Mouse (Mus musculus) forebrain, embryonic 14.5 days (tissue): ENCODE data around the gene Dpy19l2. TPM values are rescaled to one million over a fixed set of nuclear protein-coding genes. Genes with fewer than 3 reads are reported as not detected.
"Not testable (repeated sequence)": the region's sequence is repeated elsewhere in the genome, so short reads cannot be mapped to it uniquely, and the experiment has no call there.

Source experiments
- ATAC-seq: fragments of 200-750 bp; cut with Nextera tagmentation; 2 replicates; pipeline ENCODE4 v1.8.0; 2017; ENCODE audit warnings: mild to moderate bottlenecking, moderate library complexity
- DNase-seq: peaks from one replicate; pipeline ENCODE4 v3.0.0-alpha.2; 2015; ENCODE audit warnings: low spot score
- H3K27ac ChIP-seq: fragments of 300-500 bp; sonication (generic); 2 replicates; pipeline ENCODE4 v1.5.1; 2014; ENCODE audit warnings: low read depth, mild to moderate bottlenecking, control low read depth, low read length, moderate library complexity
- H3K27me3 ChIP-seq: fragments of 300-500 bp; sonication (generic); replicated peaks from 2 replicates; pipeline ENCODE4 v1.6.1; 2014; ENCODE audit warnings: low read length, control low read depth, mixed read lengths; ENCODE audit not compliant: control insufficient read depth, insufficient read depth
- H3K36me3 ChIP-seq: fragments of 300-500 bp; sonication (generic); 2 replicates; pipeline ENCODE4 v1.6.1; 2014; ENCODE audit warnings: low read length, control low read depth; ENCODE audit not compliant: control insufficient read depth, insufficient read depth
- H3K4me1 ChIP-seq: fragments of 300-500 bp; sonication (generic); 2 replicates; pipeline ENCODE4 v1.6.1; 2014; ENCODE audit warnings: antibody characterized with exemption, low read length, control low read depth; ENCODE audit not compliant: control insufficient read depth, insufficient read depth
- H3K4me2 ChIP-seq: fragments of 300-500 bp; sonication (generic); 2 replicates; pipeline ENCODE4 v1.6.1; 2014; ENCODE audit warnings: mild to moderate bottlenecking, control low read depth, low read length
- H3K4me3 ChIP-seq: fragments of 300-500 bp; sonication (generic); 2 replicates; pipeline ENCODE4 v1.5.1; 2014; ENCODE audit warnings: low read depth, low read length, control low read depth
- H3K9ac ChIP-seq: fragments of 300-500 bp; sonication (generic); 2 replicates; pipeline ENCODE4 v1.6.1; 2014; ENCODE audit warnings: mild to moderate bottlenecking, low read length, control low read depth, moderate library complexity
- H3K9me3 ChIP-seq: fragments of 300-500 bp; sonication (generic); replicated peaks from 2 replicates; pipeline ENCODE4 v1.6.1; 2016; ENCODE audit warnings: low read length, control low read depth, mixed read lengths; ENCODE audit not compliant: control insufficient read depth
- WGBS: fragments of 180-500 bp; shearing (Covaris S2); extraction: QIAGEN DNeasy Blood & Tissue Kit; methylation state at CpG from one replicate; pipeline ENCODE4 v1.1.7; 2014; 5-methylcytosine and 5-hydroxymethylcytosine counted together
- polyA plus RNA-seq: library from polyadenylated mRNA; unstranded; fragments of >200 nt; fragmentation: Nextera tagmentation; extraction: Ambion mirVana; gene quantifications from 2 replicates; pipeline ENCODE4 v1.2.1, GENCODE M21; 2014

Gene Dpy19l2
- polyA plus RNA-seq, result 0.44 and 0.59 TPM in 2 replicates

DNA sequence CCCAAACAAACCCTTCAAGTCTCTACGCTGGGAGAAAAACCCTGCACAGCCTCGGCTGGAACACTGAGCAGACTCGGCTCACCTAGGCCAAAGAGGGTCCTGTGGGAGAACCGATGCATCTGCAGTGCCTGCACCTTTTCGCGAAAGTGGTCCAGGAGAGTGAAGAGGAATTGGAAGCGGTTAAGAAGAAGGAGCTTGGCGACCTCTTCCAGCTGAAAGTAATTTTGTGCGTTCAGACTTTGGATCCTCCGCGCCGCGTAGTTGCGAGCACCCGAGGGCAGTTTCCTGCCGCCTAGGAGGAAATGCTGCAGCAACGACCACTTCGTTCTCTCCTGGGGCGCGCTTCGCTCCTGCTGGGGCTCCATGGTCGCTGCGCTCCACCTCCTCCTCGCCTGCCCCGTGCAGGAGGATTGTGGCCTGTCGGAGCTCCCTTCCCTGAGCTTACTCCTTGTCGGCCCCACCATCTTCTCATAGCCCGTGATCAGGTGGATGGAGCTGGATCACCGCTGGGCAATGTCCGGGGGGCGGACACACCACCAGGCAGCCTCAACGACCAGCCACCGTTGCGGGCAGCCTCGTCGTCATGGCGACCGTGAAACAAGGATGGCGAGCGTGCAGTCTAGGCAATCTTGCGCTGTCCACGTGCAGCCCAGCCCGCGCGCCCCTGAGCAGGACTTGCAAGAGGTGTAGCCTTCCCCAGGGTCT lies at the start of gene Dpy19l2:
TSS of gene Dpy19l2 (minus strand) at position 594 of the 705 bp plus-strand sequence.
- Histone ChIP-seq H3K9ac (peak within 1 kb of the TSS; percentile 62), H3K4me1 (0 out of 2 replicates have a peak, but pooled peaks cover 2% of the 10 kb centered on the region), H3K4me3 (peak within 1 kb of the TSS; percentile 46), H3K9me3 (no peaks in the 10 kb centered on the region), H3K27ac (no peak within 1 kb of the TSS), H3K4me2 (peak within 1 kb of the TSS; percentile 97), H3K36me3 (no peaks in the 10 kb centered on the region), H3K27me3 (no peaks in the 10 kb centered on the region)
- peak; percentile 71 for DNase-seq
- peak; percentile 93 for ATAC-seq
- WGBS, result under 1% methylated on average over 45 of the region's 45 CpGs

DNA sequence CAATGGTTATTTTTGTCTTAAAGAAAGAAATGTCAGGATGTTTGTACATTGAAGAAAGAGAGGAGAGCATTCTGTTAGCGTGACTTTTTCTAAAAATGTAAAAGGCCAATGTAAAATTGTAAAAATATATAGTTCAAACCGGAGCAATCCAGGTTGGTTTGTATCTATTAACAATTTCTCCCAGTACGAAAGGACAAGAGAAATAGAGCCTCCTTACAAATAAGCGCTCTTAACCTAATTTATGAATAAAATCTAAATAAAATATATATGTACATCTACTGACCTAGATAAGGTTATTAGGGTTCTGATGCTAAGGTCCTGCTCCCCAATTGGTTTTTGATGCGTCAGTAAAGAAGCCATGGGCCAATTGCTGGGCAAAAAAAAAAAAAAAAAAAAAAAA lies 48.9 kb upstream of the Dpy19l2 start:
- no peaks in the 10 kb centered on the region for H3K36me3 ChIP-seq
- 93% methylated on average over 5 of the region's 5 CpGs for WGBS
- ATAC-seq (no peak), DNase-seq (no peak)
- no peaks in the 10 kb centered on the region for H3K4me1 ChIP-seq
- H3K27me3 ChIP-seq, result no peaks in the 10 kb centered on the region
- no peak overlapping the region for H3K4me3 ChIP-seq
- H3K9ac ChIP-seq, result no peak overlapping the region
- no peak overlapping the region for H3K27ac ChIP-seq
- H3K9me3 ChIP-seq, result no peaks in the 10 kb centered on the region
- H3K4me2 ChIP-seq, result no peak overlapping the region

GRCm38 (mm10) chr9:24701246-24701645 lies 5.2 kb upstream of the Dpy19l2 start:
- 0 out of 2 replicates have a peak, but pooled peaks cover under 1% of the 10 kb centered on the region for H3K4me1 ChIP-seq
- H3K9ac ChIP-seq, result no peak overlapping the region
- no peaks in the 10 kb centered on the region for H3K27me3 ChIP-seq
- DNase-seq (peak; percentile 49), ATAC-seq (no peak)
- 0 out of 2 replicates have a peak, but pooled peaks cover 2% of the 10 kb centered on the region for H3K9me3 ChIP-seq
- H3K4me2 ChIP-seq, result no peak overlapping the region
- H3K36me3 ChIP-seq, result no peaks in the 10 kb centered on the region
- H3K4me3 ChIP-seq, result no peak overlapping the region
- H3K27ac ChIP-seq, result no peak overlapping the region

- peak; percentile 24; the same call in 1 of the 2 replicates for ATAC-seq
These were observed 299 bp upstream of the Dpy19l2 start for GRCm38 (mm10) chr9:24696405-24696778.

GRCm38 (mm10) chr9:24637341-24637740 lies 58.8 kb downstream of the Dpy19l2 start:
- 87% methylated on average over 2 of the region's 2 CpGs for WGBS
- not testable (repeated sequence) for H3K36me3 ChIP-seq, H3K27ac ChIP-seq

More at GRCm38 (mm10) chr9:24696405-24696778, 299 bp upstream of the Dpy19l2 start:
- Histone ChIP-seq H3K9ac (peak overlapping the region; percentile 62), H3K27me3 (no peaks in the 10 kb centered on the region), H3K4me1 (0 out of 2 replicates have a peak, but pooled peaks cover 2% of the 10 kb centered on the region), H3K36me3 (no peaks in the 10 kb centered on the region), H3K9me3 (no peaks in the 10 kb centered on the region), H3K27ac (no peak overlapping the region), H3K4me2 (peak overlapping the region; percentile 97), H3K4me3 (peak overlapping the region; percentile 46)
- 13% methylated on average over 9 of the region's 9 CpGs for WGBS
- no peak for DNase-seq

GRCm38 (mm10) chr9:24624896-24625295 lies 71.2 kb downstream of the Dpy19l2 start, which contains the start of gene Cypt4:
TSS of gene Cypt4 (plus strand) at chr9:24625196.
- DNase-seq (no peak), ATAC-seq (no peak)
- Histone ChIP-seq H3K36me3 (no peaks in the 10 kb centered on the region), H3K9ac (no peak within 1 kb of the TSS), H3K27me3 (no peaks in the 10 kb centered on the region), H3K27ac (no peak within 1 kb of the TSS), H3K4me3 (no peak within 1 kb of the TSS), H3K4me2 (no peak within 1 kb of the TSS), H3K4me1 (no peaks in the 10 kb centered on the region), H3K9me3 (no peaks in the 10 kb centered on the region)
- WGBS, result 92% methylated on average over 5 of the region's 5 CpGs

More at GRCm38 (mm10) chr9:24637341-24637740, 58.8 kb downstream of the Dpy19l2 start:
- H3K4me1 ChIP-seq, H3K4me2 ChIP-seq, H3K27me3 ChIP-seq, H3K4me3 ChIP-seq, DNase-seq, H3K9ac ChIP-seq, H3K9me3 ChIP-seq, ATAC-seq: not testable (repeated sequence)

GRCm38 (mm10) chr9:24538159-24538558 lies 157.9 kb downstream of the Dpy19l2 start:
- 51% methylated on average over 2 of the region's 2 CpGs for WGBS

DNA sequence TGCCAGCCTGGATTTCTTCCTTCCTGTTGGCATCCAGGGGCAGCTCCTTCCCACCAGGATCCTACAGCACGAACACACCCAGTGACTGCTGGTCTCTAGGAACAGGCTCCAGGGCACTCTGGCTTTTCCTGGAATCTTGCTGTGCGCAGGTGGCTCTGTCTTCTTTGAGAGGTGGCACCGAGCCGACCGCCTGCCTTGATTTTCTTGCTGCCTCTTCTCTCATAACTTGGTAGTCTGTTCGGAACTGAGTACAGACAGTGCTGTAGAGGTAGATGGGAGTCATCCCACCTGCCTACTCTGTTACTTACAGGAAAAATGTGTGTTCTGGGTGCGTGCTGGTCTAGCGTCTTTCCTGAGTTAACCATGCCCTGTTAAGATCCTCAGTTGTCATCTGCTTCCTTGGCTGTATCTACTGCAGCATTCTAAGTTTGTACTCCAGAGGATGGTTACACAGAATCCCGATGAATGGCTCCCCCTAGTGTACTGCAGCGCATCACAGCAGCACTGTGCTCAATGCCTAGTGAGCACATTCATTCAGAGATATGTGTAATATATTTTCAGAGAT lies 179.4 kb downstream of the Dpy19l2 start:
- 59% methylated on average over 10 of the region's 10 CpGs for WGBS
- DNase-seq, result peak; percentile 87
- ATAC-seq, result peak; percentile 91
- Histone ChIP-seq H3K4me1 (no peaks in the 10 kb centered on the region), H3K27me3 (no peaks in the 10 kb centered on the region), H3K9ac (no peak overlapping the region), H3K4me3 (no peak overlapping the region), H3K9me3 (no peaks in the 10 kb centered on the region), H3K36me3 (no peaks in the 10 kb centered on the region), H3K4me2 (no peak overlapping the region), H3K27ac (no peak overlapping the region)

More at GRCm38 (mm10) chr9:24538159-24538558, 157.9 kb downstream of the Dpy19l2 start:
- Histone ChIP-seq H3K27me3 (no peaks in the 10 kb centered on the region), H3K27ac (no peak overlapping the region), H3K9ac (no peak overlapping the region), H3K9me3 (no peaks in the 10 kb centered on the region), H3K4me3 (no peak overlapping the region), H3K4me1 (no peaks in the 10 kb centered on the region), H3K4me2 (no peak overlapping the region), H3K36me3 (no peaks in the 10 kb centered on the region)
- ATAC-seq, result no peak
- DNase-seq, result peak; percentile 52

- no peak overlapping the region for H3K27ac ChIP-seq
- WGBS, result 88% methylated on average over 5 of the region's 5 CpGs
- DNase-seq, result no peak
These were observed 182.0 kb downstream of the Dpy19l2 start for GRCm38 (mm10) chr9:24514078-24514469.

More at GRCm38 (mm10) chr9:24514078-24514469, 182.0 kb downstream of the Dpy19l2 start:
- H3K9me3 ChIP-seq, result no peaks in the 10 kb centered on the region
- no peak overlapping the region for H3K9ac ChIP-seq
- no peaks in the 10 kb centered on the region for H3K27me3 ChIP-seq
- no peaks in the 10 kb centered on the region for H3K36me3 ChIP-seq
- no peak for ATAC-seq
- no peak overlapping the region for H3K4me3 ChIP-seq
- no peak overlapping the region for H3K4me2 ChIP-seq
- no peaks in the 10 kb centered on the region for H3K4me1 ChIP-seq
